8 mouse cellular contexts compared by ENCODE assay signal in genomic region chr14:21120473-21120872, GRCm38 (mm10).
DNase-seq lines count a peak whose midpoint lies in the region; ATAC-seq and TF ChIP-seq lines count a peak whose summit lies in the region.

No protein-coding gene starts in this region.

- peak; percentile 82 for TF ChIP-seq CTCF in gastrocnemius, adult 2 months (IDR thresholded peaks at IDR 0.05)
- TF ChIP-seq CTCF in midbrain, postnatal 0 days (IDR thresholded peaks at IDR 0.05) = peak; percentile 81

- H3K9ac ChIP-seq in midbrain, postnatal 0 days (replicated peaks; ENCODE audit: low read length, poor library complexity, severe bottlenecking) = no peak overlapping the region
- H3K9ac ChIP-seq in midbrain, embryonic 16.5 days (ENCODE audit: low read depth, low read length) = no peak overlapping the region
- H3K9ac ChIP-seq in embryonic facial prominence, embryonic 11.5 days (replicated peaks; ENCODE audit: low read length) = no peak overlapping the region
- no peak overlapping the region for H3K9ac ChIP-seq in forebrain, embryonic 16.5 days (replicated peaks; ENCODE audit: low read depth, low read length)

- H3K4me1 ChIP-seq in midbrain, postnatal 0 days (ENCODE audit: insufficient read depth, low read length) = no peaks in the 10 kb centered on the region
- H3K4me1 ChIP-seq in midbrain, embryonic 16.5 days (ENCODE audit: control insufficient read depth, insufficient read depth, low read length) = no peaks in the 10 kb centered on the region
- no peaks in the 10 kb centered on the region for H3K4me1 ChIP-seq in embryonic facial prominence, embryonic 11.5 days (ENCODE audit: control insufficient read depth, insufficient read depth, low read length)
- H3K4me1 ChIP-seq in forebrain, embryonic 16.5 days (replicated peaks; ENCODE audit: control insufficient read depth, insufficient read depth, low read length) = no peaks in the 10 kb centered on the region

- H3K27me3 ChIP-seq in midbrain, postnatal 0 days (ENCODE audit: insufficient read depth, low read length) = no peaks in the 10 kb centered on the region
- H3K27me3 ChIP-seq in midbrain, embryonic 16.5 days (ENCODE audit: control insufficient read depth, insufficient read depth, low read depth, low read length) = no peaks in the 10 kb centered on the region
- H3K27me3 ChIP-seq in embryonic facial prominence, embryonic 11.5 days (ENCODE audit: control insufficient read depth, insufficient read depth, low read length) = no peaks in the 10 kb centered on the region
- no peaks in the 10 kb centered on the region for H3K27me3 ChIP-seq in forebrain, embryonic 16.5 days (replicated peaks; ENCODE audit: control insufficient read depth, insufficient read depth, low read length)

- ATAC-seq in midbrain, postnatal 0 days (ENCODE audit: low FRiP score) = no peak
- no peak for ATAC-seq in midbrain, embryonic 16.5 days
- ATAC-seq in embryonic facial prominence, embryonic 11.5 days (replicated peaks; ENCODE audit: insufficient number of reproducible peaks, low FRiP score, low TSS enrichment, low read depth) = no peak
- no peak for ATAC-seq in forebrain, embryonic 16.5 days

- peak; percentile 48 for DNase-seq in gastrocnemius, adult 2 months
- DNase-seq in gastrocnemius, adult 8-10 months (ENCODE audit: low spot score in 2 of 2) = no peak
- DNase-seq in midbrain, postnatal 0 days (ENCODE audit: low spot score) = peak; percentile 87
- peak; percentile 25 for DNase-seq in T-cell, adult 2 months (ENCODE audit: low spot score)
- peak; percentile 80 for DNase-seq in embryonic facial prominence, embryonic 11.5 days (ENCODE audit: low spot score)
- peak; percentile 68 for DNase-seq in mesoderm, embryonic 11.5 days (ENCODE audit: low read depth, low spot score)

- H3K27ac ChIP-seq in gastrocnemius, adult 2 months = peak overlapping the region; percentile 88
- no peak overlapping the region for H3K27ac ChIP-seq in midbrain, postnatal 0 days (ENCODE audit: low read depth, low read length)
- no peak overlapping the region for H3K27ac ChIP-seq in midbrain, embryonic 16.5 days (ENCODE audit: low read length)
- H3K27ac ChIP-seq in embryonic facial prominence, embryonic 11.5 days (replicated peaks; ENCODE audit: low read depth, low read length) = no peak overlapping the region
- H3K27ac ChIP-seq in forebrain, embryonic 16.5 days (ENCODE audit: low read length) = no peak overlapping the region

- no peak overlapping the region for H3K4me2 ChIP-seq in midbrain, postnatal 0 days (ENCODE audit: low read depth, low read length, poor library complexity, severe bottlenecking)
- no peak overlapping the region for H3K4me2 ChIP-seq in midbrain, embryonic 16.5 days (ENCODE audit: low read length)
- no peak overlapping the region for H3K4me2 ChIP-seq in embryonic facial prominence, embryonic 11.5 days (ENCODE audit: low read depth, low read length)
- H3K4me2 ChIP-seq in forebrain, embryonic 16.5 days (ENCODE audit: low read length) = no peak overlapping the region

- H3K9me3 ChIP-seq in midbrain, postnatal 0 days (ENCODE audit: low read length) = no peaks in the 10 kb centered on the region
- H3K9me3 ChIP-seq in midbrain, embryonic 16.5 days (replicated peaks; ENCODE audit: control insufficient read depth, low read length, poor library complexity, severe bottlenecking) = no peaks in the 10 kb centered on the region
- no peaks in the 10 kb centered on the region for H3K9me3 ChIP-seq in embryonic facial prominence, embryonic 11.5 days (replicated peaks; ENCODE audit: control insufficient read depth, low read length)
- no peaks in the 10 kb centered on the region for H3K9me3 ChIP-seq in forebrain, embryonic 16.5 days (ENCODE audit: control insufficient read depth, low read length)

- no peaks in the 10 kb centered on the region for H3K36me3 ChIP-seq in midbrain, postnatal 0 days (ENCODE audit: insufficient read depth, low read length)
- H3K36me3 ChIP-seq in midbrain, embryonic 16.5 days (ENCODE audit: control insufficient read depth, insufficient read depth, low read length) = no peaks in the 10 kb centered on the region
- no peaks in the 10 kb centered on the region for H3K36me3 ChIP-seq in embryonic facial prominence, embryonic 11.5 days (replicated peaks; ENCODE audit: control insufficient read depth, insufficient read depth, low read depth, low read length)
- H3K36me3 ChIP-seq in forebrain, embryonic 16.5 days (ENCODE audit: control insufficient read depth, insufficient read depth) = no peaks in the 10 kb centered on the region

- WGBS in midbrain, postnatal 0 days = 44% methylated on average over 3 of the region's 3 CpGs
- WGBS in midbrain, embryonic 16.5 days = 34% methylated on average over 3 of the region's 3 CpGs
- 32% methylated on average over 3 of the region's 3 CpGs for WGBS in embryonic facial prominence, embryonic 11.5 days
- 37% methylated on average over 3 of the region's 3 CpGs for WGBS in forebrain, embryonic 16.5 days

- H3K4me3 ChIP-seq in gastrocnemius, adult 2 months = no peak overlapping the region
- no peak overlapping the region for H3K4me3 ChIP-seq in midbrain, postnatal 0 days (ENCODE audit: low read depth, low read length)
- H3K4me3 ChIP-seq in midbrain, embryonic 16.5 days (ENCODE audit: low read depth, low read length) = no peak overlapping the region
- H3K4me3 ChIP-seq in embryonic facial prominence, embryonic 11.5 days (ENCODE audit: low read depth, low read length) = no peak overlapping the region
- H3K4me3 ChIP-seq in forebrain, embryonic 16.5 days (replicated peaks; ENCODE audit: low read length) = no peak overlapping the region

- intact Hi-C loops in gastrocnemius, adult 2 months (cut with DNase I) = loop anchor here (5.0 kb wide), 1 partner anchor 622 kb away; no protein-coding TSS in a partner anchor

Comparison
In these comparisons a context has a peak if more than half of its experiments do, and no peak if none do; other contexts are left out.
1. DNase-seq: peak in gastrocnemius, adult 2 months (single experiment), midbrain, postnatal 0 days (single experiment), T-cell, adult 2 months (single experiment), embryonic facial prominence, embryonic 11.5 days (single experiment) and mesoderm, embryonic 11.5 days (single experiment); none in gastrocnemius, adult 8-10 months (0 of 2).